Comparison of ENCODE assay signal across 10 mouse cellular contexts in genomic region chr8:4367808-4368207, GRCm38 (mm10). TPM values are rescaled to one million over a fixed set of nuclear protein-coding genes. Genes with fewer than 3 reads are reported as not detected.
DNase-seq lines count a peak whose midpoint lies in the region; TF ChIP-seq lines count a peak whose summit lies in the region.
"Had no signal": no experiment of that assay in that cellular context is flagged by ENCODE, and none has a peak within 500 bp of the region (broad histone marks: within the 10 kb centered on the region; RNA-seq: fewer than 3 reads in every experiment).

No protein-coding gene starts in this region.

- no peak overlapping the region for H3K27ac ChIP-seq in cerebellum, adult 2 months (ENCODE audit: insufficient read depth, low read length)
- H3K27ac ChIP-seq: hindbrain, embryonic 15.5 days had no signal

- no peak overlapping the region for H3K4me3 ChIP-seq in cerebellum, adult 2 months (replicated peaks; ENCODE audit: insufficient read depth, low read depth, low read length)
- H3K4me3 ChIP-seq: hindbrain, embryonic 15.5 days had no signal

- H3K27me3 ChIP-seq in cerebellum, adult 2 months (ENCODE audit: control insufficient read depth, insufficient read depth, low read length): no peaks in the 10 kb centered on the region
- H3K27me3 ChIP-seq: hindbrain, embryonic 15.5 days had no signal

- peak; percentile 72 to 73 for DNase-seq in cerebellum, postnatal 10 days
- no peak for DNase-seq in cerebellum, adult 2 months
- DNase-seq in 3134 (ENCODE audit: extremely low read depth, insufficient read length, low spot score): peak; percentile 3
- peak; percentile 30 to 42 for DNase-seq in frontal cortex, postnatal 36 days (ENCODE audit: low spot score in 2 of 2)
- peak; percentile 67 to 70 for DNase-seq in layer of hippocampus, postnatal 36 days
- DNase-seq in spleen, postnatal 36 days (ENCODE audit: low spot score in 2 of 2): no peak
- DNase-seq in cerebellum, adult 18-20 months: no peak
- DNase-seq in lung, postnatal 10 days: no peak
- DNase-seq: cerebellum, postnatal 36 days had no signal

- TF ChIP-seq CTCF in cerebellum, adult 2 months (IDR thresholded peaks at IDR 0.05; ENCODE audit: borderline replicate concordance, insufficient read depth, low read depth, low read length): no peak

- no peaks in the 10 kb centered on the region for H3K4me1 ChIP-seq in cerebellum, adult 2 months (ENCODE audit: control insufficient read depth, insufficient read depth, low read length)
- H3K4me1 ChIP-seq: hindbrain, embryonic 15.5 days had no signal

- WGBS in cerebellum, adult 2 months: 12% methylated on average over 11 of the region's 11 CpGs

- TF ChIP-seq POLR2A in cerebellum, adult 2 months (IDR thresholded peaks at IDR 0.05; ENCODE audit: borderline replicate concordance, insufficient read depth, low read length): no peak

RNA-seq across cellular contexts. Expression of gene Elavl1, which starts 42.6 kb away (rescaled TPM):
- 36.8 and 37.3 TPM in 2 replicates for polyA plus RNA-seq in cerebellum, adult 2 months (2012; rRNA removed)
- total RNA-seq in layer of hippocampus, postnatal 36 days (2021): 10 to 100 TPM; 78.4 to 83.0 TPM

RNA-seq across cellular contexts. Expression of gene Ccl25, which starts 42.8 kb away (rescaled TPM):
- polyA plus RNA-seq in cerebellum, adult 2 months (2012; rRNA removed): 16.9 and 17.2 TPM in 2 replicates
- total RNA-seq in layer of hippocampus, postnatal 36 days (2021): 10 to 100 TPM; 22.7 to 28.4 TPM

Comparison
In these comparisons a context has a peak if more than half of its experiments do, and no peak if none do; other contexts are left out.
1. DNase-seq: peak in cerebellum, postnatal 10 days (2 of 2), 3134 (single experiment), frontal cortex, postnatal 36 days (2 of 2) and layer of hippocampus, postnatal 36 days (2 of 2); none in cerebellum, adult 2 months (0 of 2), spleen, postnatal 36 days (0 of 2), cerebellum, adult 18-20 months (0 of 2) and lung, postnatal 10 days (single experiment).